Mouse (Mus musculus) stomach, postnatal 0 days (tissue): ENCODE results near the gene Prkag3. TPM values are rescaled to one million over a fixed set of nuclear protein-coding genes. Genes with fewer than 3 reads are reported as not detected.

ENCODE experiments used
- ATAC-seq: fragments of 200-750 bp; cut with Nextera tagmentation; 2 replicates; pipeline ENCODE4 v1.8.0; 2017; ENCODE audit not compliant: low FRiP score, low TSS enrichment
- DNase-seq: peaks from one replicate; pipeline ENCODE4 v3.0.0-alpha.2; 2016; ENCODE audit warnings: low spot score
- H3K27ac ChIP-seq: fragments of 300-500 bp; sonication (generic); replicated peaks from 2 replicates; pipeline ENCODE4 v1.5.1; 2014; ENCODE audit warnings: mild to moderate bottlenecking, control low read depth
- H3K27me3 ChIP-seq: fragments of 300-500 bp; sonication (generic); 2 replicates; pipeline ENCODE4 v1.6.1; 2014; ENCODE audit warnings: low read length; ENCODE audit not compliant: control insufficient read depth, insufficient read depth
- H3K36me3 ChIP-seq: fragments of 300-500 bp; sonication (generic); 2 replicates; pipeline ENCODE4 v1.6.1; 2014; ENCODE audit warnings: low read length, mixed read lengths; ENCODE audit not compliant: control insufficient read depth, insufficient read depth
- H3K4me1 ChIP-seq: fragments of 300-500 bp; sonication (generic); replicated peaks from 2 replicates; pipeline ENCODE4 v1.6.1; 2014; ENCODE audit warnings: antibody characterized with exemption; ENCODE audit not compliant: control insufficient read depth, insufficient read depth
- H3K4me2 ChIP-seq: fragments of 300-500 bp; sonication (generic); replicated peaks from 2 replicates; pipeline ENCODE4 v1.6.1; 2014; ENCODE audit warnings: low read depth, mild to moderate bottlenecking, control low read depth, moderate library complexity
- H3K4me3 ChIP-seq: fragments of 300-500 bp; sonication (generic); 2 replicates; pipeline ENCODE4 v1.5.1; 2014; ENCODE audit warnings: low read depth, low read length, control low read depth
- H3K9ac ChIP-seq: fragments of 300-500 bp; sonication (generic); 2 replicates; pipeline ENCODE4 v1.6.1; 2014; ENCODE audit warnings: mild to moderate bottlenecking, low read length, control low read depth, mixed read lengths
- H3K9me3 ChIP-seq: fragments of 300-500 bp; sonication (generic); 2 replicates; pipeline ENCODE4 v1.6.1; 2016; ENCODE audit warnings: low read length; ENCODE audit not compliant: control insufficient read depth
- CTCF ChIP-seq: IDR thresholded peaks from 2 replicates; pipeline ENCODE4 v1.5.1; 2016; ENCODE audit warnings: antibody characterized with exemption, low read depth, mild to moderate bottlenecking, moderate library complexity
- EP300 ChIP-seq: optimal IDR thresholded peaks from 2 replicates; pipeline ENCODE3; 2016; ENCODE audit warnings: antibody characterized with exemption
- WGBS: fragments of 180-500 bp; shearing (Covaris S2); extraction: QIAGEN DNeasy Blood & Tissue Kit; methylation state at CpG from one replicate; pipeline ENCODE4 v1.1.7; 2014; 5-methylcytosine and 5-hydroxymethylcytosine counted together
- polyA plus RNA-seq: library from polyadenylated mRNA; unstranded; fragments of >200 nt; fragmentation: Nextera tagmentation; extraction: Ambion mirVana; gene quantifications from 2 replicates; pipeline ENCODE4 v1.2.1, GENCODE M21; 2015

The Prkag3 gene
- polyA plus RNA-seq, 1 experiment from 2014 or later: 0.25 TPM

GRCm38 (mm10) chr1:74697416-74697815, 51.6 kb downstream of the Prkag3 start:
- Histone ChIP-seq H3K9ac (no peak overlapping the region), H3K36me3 (peaks cover 16% of the 10 kb centered on the region), H3K27me3 (no peaks in the 10 kb centered on the region), H3K4me2 (no peak overlapping the region), H3K27ac (no peak overlapping the region), H3K9me3 (no peaks in the 10 kb centered on the region), H3K4me3 (no peak overlapping the region), H3K4me1 (no peaks in the 10 kb centered on the region)
- WGBS: 90% methylated on average over 6 of the region's 6 CpGs
- TF ChIP-seq EP300 (no peak), CTCF (no peak)
- DNase-seq (no peak), ATAC-seq (no peak)

- Histone ChIP-seq H3K9me3 (no peaks in the 10 kb centered on the region), H3K27ac (no peak overlapping the region), H3K9ac (no peak overlapping the region), H3K4me1 (no peaks in the 10 kb centered on the region), H3K36me3 (peaks cover 16% of the 10 kb centered on the region), H3K4me3 (no peak overlapping the region), H3K4me2 (no peak overlapping the region), H3K27me3 (no peaks in the 10 kb centered on the region)
- DNase-seq (no peak), ATAC-seq (no peak)
- WGBS: 87% methylated on average over 4 of the region's 4 CpGs
- TF ChIP-seq EP300 (no peak), CTCF (no peak)
Measured at GRCm38 (mm10) chr1:74695836-74696235, 53.2 kb downstream of the Prkag3 start.

- no peaks in the 10 kb centered on the region for H3K27me3 ChIP-seq
- no peak overlapping the region for H3K4me2 ChIP-seq
- H3K36me3 ChIP-seq: peaks cover 31% of the 10 kb centered on the region
- H3K4me3 ChIP-seq: no peak overlapping the region
- 90% methylated on average over 8 of the region's 8 CpGs for WGBS
- H3K9me3 ChIP-seq: no peaks in the 10 kb centered on the region
- no peak for TF ChIP-seq EP300
- no peak for TF ChIP-seq CTCF
- H3K27ac ChIP-seq: no peak overlapping the region
- H3K9ac ChIP-seq: no peak overlapping the region
- DNase-seq (no peak), ATAC-seq (no peak)
- H3K4me1 ChIP-seq: no peaks in the 10 kb centered on the region
Measured at GRCm38 (mm10) chr1:74693891-74694583, 55.0 kb downstream of the Prkag3 start.

Other genes with a start within 250 kb of the Prkag3 start
- 23.7 and 25.4 TPM in 2 replicates for gene Cnot9, start 243.2 kb downstream of the Prkag3 start, polyA plus RNA-seq
- gene Plcd4, start 206.3 kb downstream of the Prkag3 start, polyA plus RNA-seq: 0.31 and 0.36 TPM in 2 replicates
- 7.7 and 8.3 TPM in 2 replicates for gene Usp37, start 204.9 kb downstream of the Prkag3 start, polyA plus RNA-seq
- 1.9 and 2.1 TPM in 2 replicates for gene Zfp142, start 161.0 kb downstream of the Prkag3 start, polyA plus RNA-seq
- gene Bcs1l, start 160.9 kb downstream of the Prkag3 start, polyA plus RNA-seq: 8.6 and 9.6 TPM in 2 replicates
- 22.9 and 24.3 TPM in 2 replicates for gene Rnf25, start 147.8 kb downstream of the Prkag3 start, polyA plus RNA-seq
- 1.1 and 1.3 TPM in 2 replicates for gene Stk36, start 147.8 kb downstream of the Prkag3 start, polyA plus RNA-seq
- 1.8 and 2.5 TPM in 2 replicates for gene Ttll4, start 87.5 kb downstream of the Prkag3 start, polyA plus RNA-seq
- 8.8 and 11.3 TPM in 2 replicates for gene Cyp27a1, start 35.6 kb downstream of the Prkag3 start, polyA plus RNA-seq
- 3.6 and 4.8 TPM in 2 replicates for gene Wnt6, start 22.7 kb upstream of the Prkag3 start, polyA plus RNA-seq
- gene Wnt10a, start 42.3 kb upstream of the Prkag3 start, polyA plus RNA-seq: 8.7 and 10.6 TPM in 2 replicates
- gene Cdk5r2, start 105.7 kb upstream of the Prkag3 start, polyA plus RNA-seq: 0.12 and 0.19 TPM in 2 replicates
- gene Fev, start 136.2 kb upstream of the Prkag3 start, polyA plus RNA-seq: 0.22 and 0.31 TPM in 2 replicates
- gene Cryba2, start 143.9 kb upstream of the Prkag3 start, polyA plus RNA-seq: 0.50 and 0.93 TPM in 2 replicates
- 0.04 TPM in 1 of 2 replicates, not detected in the other for gene Cfap65, start 186.4 kb upstream of the Prkag3 start, polyA plus RNA-seq
- 25.1 and 25.8 TPM in 2 replicates for gene Ihh, start 202.5 kb upstream of the Prkag3 start, polyA plus RNA-seq